12 mouse cellular contexts compared by ENCODE assay signal in the genomic region with DNA sequence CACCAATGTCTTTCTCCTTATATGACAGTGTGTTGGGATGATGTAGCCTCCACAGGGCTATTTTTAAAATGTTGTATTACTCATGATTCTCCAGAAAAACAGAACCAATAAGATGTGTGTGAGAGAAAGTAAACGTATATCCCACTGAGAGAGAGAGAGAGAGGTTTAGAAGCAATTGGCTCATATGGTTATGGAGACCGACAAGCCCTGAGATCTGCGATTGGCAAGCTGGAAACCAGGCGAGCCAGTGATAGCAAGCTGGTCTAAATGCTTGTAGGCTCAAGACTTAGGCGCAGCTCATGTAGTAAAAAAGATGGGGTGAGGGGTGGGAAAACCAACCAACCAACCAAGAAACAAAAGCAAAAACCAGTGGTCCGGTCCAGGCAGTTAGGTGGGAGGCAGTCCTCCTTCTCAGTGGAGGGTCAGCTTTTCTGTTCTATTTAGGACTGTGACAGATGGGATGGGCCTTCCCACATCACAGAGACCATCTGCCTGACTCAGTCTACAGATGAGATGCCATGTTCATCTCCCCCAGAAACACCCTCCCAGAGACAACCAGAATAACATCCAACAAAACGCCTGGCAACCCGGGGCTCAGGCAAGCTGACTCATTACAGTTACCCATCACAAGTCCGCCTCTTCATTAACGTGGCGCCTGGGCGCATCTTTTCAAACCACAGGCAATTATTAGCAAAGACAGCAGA. TPM values are rescaled to one million over a fixed set of nuclear protein-coding genes. Genes with fewer than 3 reads are reported as not detected.
A peak's percentile ranks its signal among the peaks of the same experiment; 100 is the strongest.
DNase-seq lines count a peak whose midpoint lies in the region; ATAC-seq lines count a peak whose summit lies in the region.
"Had no signal": no experiment of that assay in that cellular context is flagged by ENCODE, and none has a peak within 500 bp of the region (broad histone marks: within the 10 kb centered on the region; RNA-seq: fewer than 3 reads in every experiment).

No protein-coding gene starts in this region.

- DNase-seq in hindbrain, embryonic 11.5 days (ENCODE audit: low spot score) = no peak
- DNase-seq in frontal cortex, postnatal 25 days (ENCODE audit: low spot score in 2 of 2) = peak; percentile 51 to 69
- peak; percentile 58 to 96 for DNase-seq in left cerebral cortex, adult 8-10 months (ENCODE audit: low spot score in 2 of 2)
- DNase-seq in right cerebral cortex, postnatal 4 days = peak; percentile 11
- no peak for DNase-seq in urinary bladder, postnatal 4 days (ENCODE audit: low spot score in 2 of 2)
- no peak for DNase-seq in kidney, postnatal 4 days
- DNase-seq in forebrain, embryonic 14.5 days (ENCODE audit: low spot score) = no peak
- DNase-seq: gastrocnemius, postnatal 10 days; kidney, postnatal 25 days had no signal

- no peaks in the 10 kb centered on the region for H3K9me3 ChIP-seq in hindbrain, embryonic 16.5 days (ENCODE audit: control insufficient read depth, low read length)
- H3K9me3 ChIP-seq in hindbrain, embryonic 11.5 days (ENCODE audit: control insufficient read depth, low read length) = no peaks in the 10 kb centered on the region; the same call in 1 of the 2 replicates
- H3K9me3 ChIP-seq in forebrain, embryonic 14.5 days (replicated peaks; ENCODE audit: control insufficient read depth, low read length) = 0 out of 2 replicates have a peak, but pooled peaks cover 5% of the 10 kb centered on the region

- no peaks in the 10 kb centered on the region for H3K36me3 ChIP-seq in hindbrain, embryonic 16.5 days (ENCODE audit: control insufficient read depth, insufficient read depth, low read length)
- no peaks in the 10 kb centered on the region for H3K36me3 ChIP-seq in hindbrain, embryonic 11.5 days (ENCODE audit: control insufficient read depth, insufficient read depth, low read length)
- no peaks in the 10 kb centered on the region for H3K36me3 ChIP-seq in forebrain, embryonic 14.5 days (ENCODE audit: control insufficient read depth, insufficient read depth, low read length)

- H3K4me1 ChIP-seq in hindbrain, embryonic 16.5 days (ENCODE audit: control insufficient read depth, insufficient read depth, low read depth, low read length) = no peaks in the 10 kb centered on the region
- H3K4me1 ChIP-seq in hindbrain, embryonic 11.5 days (replicated peaks; ENCODE audit: control insufficient read depth, insufficient read depth, low read length) = 0 out of 2 replicates have a peak, but pooled peaks cover 2% of the 10 kb centered on the region
- no peaks in the 10 kb centered on the region for H3K4me1 ChIP-seq in forebrain, embryonic 14.5 days (ENCODE audit: control insufficient read depth, insufficient read depth, low read length)

- no peak overlapping the region for H3K27ac ChIP-seq in hindbrain, embryonic 16.5 days (ENCODE audit: low read depth, low read length)
- H3K27ac ChIP-seq in hindbrain, embryonic 11.5 days (ENCODE audit: low read depth, low read length) = no peak overlapping the region
- no peak overlapping the region; the same call in 1 of the 2 replicates for H3K27ac ChIP-seq in forebrain, embryonic 14.5 days (ENCODE audit: low read depth, low read length)
- H3K27ac ChIP-seq: liver, embryonic 15.5 days had no signal

- ATAC-seq in hindbrain, embryonic 16.5 days = peak; percentile 50; the same call in 1 of the 2 replicates
- ATAC-seq in hindbrain, embryonic 11.5 days (ENCODE audit: low FRiP score) = no peak
- no peak for ATAC-seq in forebrain, embryonic 14.5 days
- ATAC-seq: CD4-positive, CD25-positive, alpha-beta regulatory T cell, adult 4 months had no signal

- H3K4me2 ChIP-seq in hindbrain, embryonic 16.5 days (ENCODE audit: low read length) = no peak overlapping the region
- no peak overlapping the region for H3K4me2 ChIP-seq in hindbrain, embryonic 11.5 days (replicated peaks; ENCODE audit: low read depth, low read length)
- no peak overlapping the region for H3K4me2 ChIP-seq in forebrain, embryonic 14.5 days (ENCODE audit: low read length)
- H3K4me2 ChIP-seq: liver, embryonic 15.5 days had no signal

- no peaks in the 10 kb centered on the region for H3K27me3 ChIP-seq in hindbrain, embryonic 16.5 days (replicated peaks; ENCODE audit: control insufficient read depth, insufficient read depth, low read length)
- H3K27me3 ChIP-seq in hindbrain, embryonic 11.5 days (ENCODE audit: control insufficient read depth, insufficient read depth, low read length) = no peaks in the 10 kb centered on the region
- H3K27me3 ChIP-seq in forebrain, embryonic 14.5 days (replicated peaks; ENCODE audit: control insufficient read depth, insufficient read depth, low read length) = no peaks in the 10 kb centered on the region

- H3K4me3 ChIP-seq in hindbrain, embryonic 16.5 days (ENCODE audit: low read length) = no peak overlapping the region
- H3K4me3 ChIP-seq in hindbrain, embryonic 11.5 days (ENCODE audit: low read depth, low read length) = no peak overlapping the region
- H3K4me3 ChIP-seq in forebrain, embryonic 14.5 days (ENCODE audit: low read depth, low read length) = no peak overlapping the region
- H3K4me3 ChIP-seq: liver, embryonic 15.5 days had no signal

- WGBS in hindbrain, embryonic 16.5 days = 65% methylated on average over 12 of the region's 12 CpGs
- 87% methylated on average over 12 of the region's 12 CpGs for WGBS in hindbrain, embryonic 11.5 days
- 83% methylated on average over 12 of the region's 12 CpGs for WGBS in forebrain, embryonic 14.5 days

- H3K9ac ChIP-seq in hindbrain, embryonic 16.5 days (ENCODE audit: low read depth, low read length) = no peak overlapping the region
- H3K9ac ChIP-seq in hindbrain, embryonic 11.5 days (ENCODE audit: low read depth, low read length) = no peak overlapping the region
- H3K9ac ChIP-seq in forebrain, embryonic 14.5 days (ENCODE audit: low read length) = no peak overlapping the region
- H3K9ac ChIP-seq: liver, embryonic 15.5 days had no signal

RNA-seq across cellular contexts. Expression of a gene that starts 22.7 kb away (rescaled TPM):
- polyA plus RNA-seq in hindbrain, embryonic 16.5 days (2015; fragmentation: Nextera tagmentation; extraction: Ambion mirVana) = 2.1 and 3.0 TPM in 2 replicates
- 3.6 and 4.9 TPM in 2 replicates for polyA plus RNA-seq in hindbrain, embryonic 11.5 days (2014; fragmentation: Nextera tagmentation; extraction: Ambion mirVana)
- 10 to 100 TPM; 51.9 to 57.0 (median 53.7) TPM for total RNA-seq in left cerebral cortex, adult 8-10 months (2022)
- polyA plus RNA-seq in forebrain, embryonic 14.5 days (2014; fragmentation: Nextera tagmentation; extraction: Ambion mirVana) = 0.80 and 0.93 TPM in 2 replicates

Comparison
In these comparisons a context has a peak if more than half of its experiments do, and no peak if none do; other contexts are left out.
1. DNase-seq: peak in frontal cortex, postnatal 25 days (2 of 2), left cerebral cortex, adult 8-10 months (2 of 2) and right cerebral cortex, postnatal 4 days (single experiment); none in hindbrain, embryonic 11.5 days (single experiment), urinary bladder, postnatal 4 days (0 of 2), kidney, postnatal 4 days (0 of 2) and forebrain, embryonic 14.5 days (single experiment).